Mouse (Mus musculus) thymus, adult 2 months (tissue): ENCODE results near the gene Ppm1b.

Experiments
- CTCF ChIP-seq: fragments of 200-500 bp; IDR thresholded peaks from 2 replicates; pipeline ENCODE4 v1.5.1; 2012; ENCODE audit warnings: mild to moderate bottlenecking, control low read depth, low read length, moderate library complexity, borderline replicate concordance; ENCODE audit not compliant: control insufficient read depth, poor library complexity, insufficient read depth; ENCODE audit errors: extremely low read depth
- POLR2A ChIP-seq: fragments of 200-500 bp; IDR thresholded peaks from 2 replicates; pipeline ENCODE4 v1.6.1; 2012; ENCODE audit warnings: mild to moderate bottlenecking, low read length, control low read depth, moderate library complexity; ENCODE audit not compliant: control insufficient read depth, poor library complexity, insufficient read depth; ENCODE audit errors: extremely low read depth

DNA sequence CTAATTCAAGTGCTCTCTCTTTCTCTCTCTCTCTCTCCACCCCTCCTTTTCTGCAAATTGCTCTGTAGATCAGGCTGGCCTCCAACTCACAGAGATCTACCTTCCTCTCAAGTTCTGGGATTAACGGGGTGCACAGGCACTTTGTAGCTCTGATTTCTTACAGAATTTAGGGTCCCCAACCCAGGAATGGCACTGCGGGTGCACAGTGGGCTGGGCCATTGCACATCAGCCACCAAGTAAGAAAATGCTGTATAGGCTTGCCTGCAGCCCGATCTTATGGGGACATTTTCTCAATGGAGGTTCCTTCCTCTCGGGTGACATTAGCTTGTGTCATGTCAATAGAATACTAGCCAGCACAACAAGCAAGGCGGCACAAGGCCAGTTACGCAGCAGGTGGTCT lies 102.6 kb downstream of the Ppm1b start:
- TF ChIP-seq POLR2A (no peak), CTCF (no peak)
